Mouse (Mus musculus): ENCODE measurements around the gene Cd70.

DNA sequence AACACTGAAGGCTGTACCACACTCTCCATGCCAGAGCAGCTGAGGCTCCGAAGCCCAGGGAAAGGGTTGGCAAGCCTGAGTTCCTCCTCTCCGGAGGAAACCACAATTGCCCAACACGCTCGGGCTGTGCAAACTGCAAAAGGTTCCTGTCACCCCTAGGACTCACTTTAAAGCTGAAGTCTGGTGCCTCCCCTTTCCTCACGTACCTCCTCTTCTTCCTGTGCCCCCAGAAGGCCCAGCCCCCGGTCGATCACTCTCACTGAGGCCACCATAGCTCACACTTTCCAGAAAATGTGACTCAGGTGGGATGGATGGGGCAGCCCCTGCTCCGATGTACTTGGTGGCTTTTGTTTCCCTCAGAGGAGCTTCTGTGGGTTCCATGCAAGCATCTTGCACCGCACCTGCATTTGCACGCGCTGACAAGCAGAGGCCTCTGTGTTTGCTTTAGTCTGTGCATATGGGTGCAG is 44.5 kb upstream of the Cd70 start, which contains the start of gene Tnfsf14:
- TF ChIP-seq CTCF (IDR thresholded peaks at IDR 0.05; ENCODE audit: low read depth) (no peak), EP300 (IDR thresholded peaks at IDR 0.05; ENCODE audit: low read depth) (no peak)
